Mouse (Mus musculus) heart, adult 10 weeks (tissue): ENCODE results near the gene Numb. TPM values are rescaled to one million over a fixed set of nuclear protein-coding genes. Genes with fewer than 3 reads are reported as not detected.

Source experiments
- polyA plus RNA-seq: library from polyadenylated mRNA; stranded (reverse); fragments of 350-450 nt; fragmentation: Illumina TruSeq; extraction: RNeasy Lipid Tissue Mini Kit (QIAGEN cat#74804); gene quantifications from one replicate; pipeline ENCODE4 v1.2.3, GENCODE M21; 2014; ENCODE audit warnings: low read depth, low replicate concordance

Numb gene
- 26.6 TPM for polyA plus RNA-seq

DNA sequence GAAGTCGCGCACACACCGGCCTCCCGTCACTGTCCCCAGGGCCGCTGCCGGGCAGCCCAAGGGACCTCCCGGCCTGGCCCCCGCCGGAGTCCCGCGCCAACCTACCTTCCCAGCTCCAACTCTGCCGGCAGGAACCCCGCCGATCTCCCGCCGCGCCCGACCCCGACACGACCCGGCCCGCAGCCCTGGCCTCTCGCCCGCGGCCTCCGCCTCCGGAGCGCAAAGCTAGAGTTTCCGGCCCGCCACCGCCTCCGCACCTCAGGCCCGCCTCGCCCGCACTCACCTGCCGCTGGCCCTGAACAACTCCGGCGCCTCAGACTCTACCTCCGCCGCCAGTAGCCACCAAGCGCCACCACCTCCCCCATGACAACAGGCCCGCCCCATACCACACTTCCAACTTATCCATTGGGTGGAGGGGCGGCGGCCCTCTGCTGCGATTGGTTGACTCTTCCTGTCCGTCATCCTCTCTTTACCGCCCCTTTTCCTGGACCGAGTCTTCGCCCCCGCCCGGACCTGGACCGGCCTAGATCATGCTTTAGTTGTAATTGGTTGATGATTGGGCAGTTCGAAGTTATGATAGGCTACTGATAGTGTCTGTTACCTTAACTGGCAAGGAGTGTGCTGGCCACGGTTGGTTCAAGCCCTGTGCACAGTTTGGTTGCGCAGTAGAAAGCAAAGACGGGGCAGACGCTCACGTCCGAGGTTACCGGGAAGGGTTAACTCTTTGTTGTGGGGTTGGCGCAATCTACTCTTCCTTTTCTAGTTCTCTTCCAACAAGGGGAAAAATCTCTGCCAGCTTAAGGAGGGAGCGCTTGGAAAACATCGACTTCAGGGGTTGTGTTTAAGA, at the start of gene Numb:
Gene Numb (minus strand): TSS at position 400 of the 847 bp plus-strand sequence.

DNA sequence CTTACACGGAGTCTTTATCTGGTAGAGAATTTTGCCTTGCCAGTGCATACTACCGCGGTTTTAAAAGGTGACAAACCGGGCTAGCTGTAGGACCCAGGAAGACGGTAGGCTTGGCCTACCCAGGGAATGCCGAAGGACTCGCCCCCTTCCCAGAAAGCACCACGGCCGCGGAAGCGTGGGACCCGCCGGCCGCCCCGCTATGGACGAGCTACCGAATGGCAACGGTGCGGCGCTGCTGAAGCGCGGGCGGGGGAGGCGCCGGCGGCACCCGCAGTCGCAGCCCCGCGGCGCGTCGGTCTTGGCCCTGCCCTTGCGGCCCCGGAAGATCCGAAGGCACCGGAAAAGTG, 28.7 kb upstream of the Numb start, which contains the start of gene Riox1:
Gene Riox1 (plus strand): TSS at position 116 of the 347 bp plus-strand sequence.

DNA sequence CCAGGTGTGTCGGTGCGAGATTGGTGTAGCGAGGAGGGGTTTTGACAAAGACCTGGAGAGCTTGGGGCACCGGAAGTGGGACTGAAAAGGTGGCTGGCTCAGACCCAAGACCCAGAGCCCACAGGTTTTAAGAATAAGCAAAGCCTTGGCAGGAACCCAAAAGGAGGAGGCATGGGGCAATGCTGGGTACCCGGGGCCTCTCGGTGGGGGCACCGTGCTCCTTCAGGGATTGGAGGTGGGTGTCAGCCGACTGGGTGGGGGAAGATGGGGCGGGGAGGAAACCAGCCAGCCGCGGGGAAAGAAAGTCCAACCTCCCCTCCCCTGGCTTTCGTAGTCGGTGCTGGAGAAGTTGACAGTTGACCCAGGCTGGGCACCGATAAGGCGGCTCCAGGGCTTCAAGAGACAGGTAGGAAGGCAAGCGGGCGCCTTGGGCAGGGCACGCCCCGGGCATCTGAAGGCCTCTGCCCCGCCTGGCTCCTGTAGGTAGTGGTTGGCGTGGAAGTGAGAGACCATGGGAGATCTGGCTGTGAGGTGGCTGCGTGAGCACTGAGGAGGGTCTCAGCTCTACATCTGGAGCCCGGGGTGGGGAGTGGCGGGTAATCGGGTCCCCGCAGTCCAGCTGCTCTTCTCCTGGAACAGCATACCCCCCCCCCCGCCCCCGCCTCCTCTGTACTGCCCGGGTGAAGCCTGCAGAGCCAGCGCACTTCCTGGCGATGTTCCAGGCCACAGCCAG, 158.3 kb downstream of the Numb start, which contains the start of gene Papln:
Gene Papln (plus strand): TSS at position 324 of the 733 bp plus-strand sequence.

Other genes starting within 250 kb of the Numb start
- gene Psen1, start 233.8 kb downstream of the Numb start, polyA plus RNA-seq: 32.5 TPM
- gene Papln, start 158.3 kb downstream of the Numb start, polyA plus RNA-seq: 5.1 TPM
- 5.0 TPM for gene Riox1, start 28.7 kb upstream of the Numb start, polyA plus RNA-seq
- not detected for gene Heatr4, start 62.9 kb upstream of the Numb start, polyA plus RNA-seq
- 44.9 TPM for gene Acot2, start 65.9 kb upstream of the Numb start, polyA plus RNA-seq
- 59.6 TPM for gene Acot1, start 87.6 kb upstream of the Numb start, polyA plus RNA-seq
- 0.55 TPM for gene Acot4, start 116.4 kb upstream of the Numb start, polyA plus RNA-seq
- not detected for gene Gm49366, start 117.0 kb upstream of the Numb start, polyA plus RNA-seq
- 1.8 TPM for gene Acot3, start 130.2 kb upstream of the Numb start, polyA plus RNA-seq
- not detected for gene Acot5, start 147.4 kb upstream of the Numb start, polyA plus RNA-seq
- gene Acot6, start 178.7 kb upstream of the Numb start, polyA plus RNA-seq: 2.9 TPM
- gene Dnal1, start 192.4 kb upstream of the Numb start, polyA plus RNA-seq: 4.3 TPM
- not detected for gene Pnma1, start 226.6 kb upstream of the Numb start, polyA plus RNA-seq